Mouse (Mus musculus): ENCODE data around the gene Chil3. TPM values are rescaled to one million over a fixed set of nuclear protein-coding genes. Genes with fewer than 3 reads are reported as not detected.

Gene Chil3
- total RNA-seq, 1 experiment from 2014 or later: 106 TPM

Other genes with a start within 250 kb of the Chil3 start
- gene I830077J02Rik, start 234.9 kb downstream of the Chil3 start, total RNA-seq (2017): 3.9 and 7.4 TPM in 2 replicates
- 40.0 and 44.0 TPM in 2 replicates for gene Wdr77, start 208.2 kb downstream of the Chil3 start, total RNA-seq (2017)
- gene Atp5f1, start 207.5 kb downstream of the Chil3 start, total RNA-seq (2017): 347 and 404 TPM in 2 replicates
- gene Ovgp1, start 193.9 kb downstream of the Chil3 start, total RNA-seq (2017): 0.55 and 3.2 TPM in 2 replicates
- gene Pifo, start 152.9 kb downstream of the Chil3 start, total RNA-seq (2017): not detected in 2 replicates
- 2.5 and 5.3 TPM in 2 replicates for gene Chil5, start 134.8 kb downstream of the Chil3 start, total RNA-seq (2017)
- gene Chia1, start 54.3 kb downstream of the Chil3 start, total RNA-seq (2017): 0.69 TPM in 1 of 2 replicates, not detected in the other
- gene Chil4, start 51.9 kb upstream of the Chil3 start, total RNA-seq (2017): not detected in 2 replicates
- gene Chil6, start 238.6 kb upstream of the Chil3 start, total RNA-seq (2017): not detected in 2 replicates

Data from hematopoietic stem cell, adult 5-6 weeks (primary cell).